In genomic region chr6:5078009-5078408, GRCm38 (mm10) we compare ENCODE assay signal across 19 mouse cellular contexts.
"Had no signal": no experiment of that assay in that cellular context is flagged by ENCODE, and none has a peak within 500 bp of the region (broad histone marks: within the 10 kb centered on the region; RNA-seq: fewer than 3 reads in every experiment).

No protein-coding gene starts in this region.

- H3K9ac ChIP-seq: limb, embryonic 12.5 days; liver, embryonic 12.5 days; liver, embryonic 15.5 days; midbrain, embryonic 12.5 days; neural tube, embryonic 13.5 days had no signal

- H3K4me2 ChIP-seq: limb, embryonic 12.5 days; liver, embryonic 12.5 days; liver, embryonic 15.5 days; midbrain, embryonic 12.5 days; neural tube, embryonic 13.5 days had no signal

- DNase-seq: kidney, postnatal 36 days; layer of hippocampus, postnatal 36 days; liver; lung, adult 2 months; lung, postnatal 14 days; lung, postnatal 4 days; retina, postnatal 1 day; right cerebral cortex, postnatal 25 days; thymus, adult 18-20 months; thymus, postnatal 36 days had no signal

- H3K36me3 ChIP-seq: limb, embryonic 12.5 days; liver, embryonic 15.5 days had no signal

- H3K9me3 ChIP-seq: liver, embryonic 12.5 days; liver, embryonic 15.5 days; midbrain, embryonic 12.5 days; neural tube, embryonic 13.5 days had no signal

- H3K27ac ChIP-seq: kidney, postnatal 0 days; left cerebral cortex, adult 2 months; limb, embryonic 12.5 days; liver, embryonic 12.5 days; liver, embryonic 15.5 days; midbrain, embryonic 12.5 days; neural tube, embryonic 13.5 days had no signal

- H3K27me3 ChIP-seq: limb, embryonic 12.5 days; liver, embryonic 12.5 days; liver, embryonic 15.5 days; midbrain, embryonic 12.5 days; neural tube, embryonic 13.5 days had no signal

- ATAC-seq: liver, embryonic 12.5 days; midbrain, embryonic 16.5 days had no signal

- H3K4me3 ChIP-seq: left cerebral cortex, adult 2 months; limb, embryonic 12.5 days; liver, embryonic 12.5 days; liver, embryonic 15.5 days; midbrain, embryonic 12.5 days; myocyte; neural tube, embryonic 13.5 days had no signal
